ENCODE assay signal across 20 mouse cellular contexts in genomic region chr14:123056976-123057375, GRCm38 (mm10).
"Had no signal": no experiment of that assay in that cellular context is flagged by ENCODE, and none has a peak within 500 bp of the region (broad histone marks: within the 10 kb centered on the region; RNA-seq: fewer than 3 reads in every experiment).

No protein-coding gene starts in this region.

- H3K9ac ChIP-seq: liver, postnatal 0 days; lung, embryonic 15.5 days; midbrain, embryonic 13.5 days; midbrain, embryonic 15.5 days; neural tube, embryonic 12.5 days had no signal

- H3K36me3 ChIP-seq: lung, embryonic 15.5 days; midbrain, embryonic 13.5 days; midbrain, embryonic 15.5 days; neural tube, embryonic 12.5 days had no signal

- DNase-seq: liver, postnatal 0 days; lung, adult 2 months; lung, postnatal 14 days; lung, postnatal 36 days; retina, postnatal 1 day; right cerebral cortex, adult 18-20 months; right cerebral cortex, postnatal 25 days; right cerebral cortex, postnatal 4 days; spleen, adult 18-20 months; thymus, adult 18-20 months; thymus, postnatal 14 days; thymus, postnatal 4 days had no signal

- H3K4me1 ChIP-seq: lung, embryonic 15.5 days; megakaryocyte, embryonic 14.5 days; midbrain, embryonic 13.5 days; midbrain, embryonic 15.5 days; neural tube, embryonic 12.5 days had no signal

- H3K4me3 ChIP-seq: lung, embryonic 15.5 days; megakaryocyte, embryonic 14.5 days; midbrain, embryonic 13.5 days; midbrain, embryonic 15.5 days; neural tube, embryonic 12.5 days had no signal

- H3K27me3 ChIP-seq: lung, embryonic 15.5 days; megakaryocyte, embryonic 14.5 days; midbrain, embryonic 13.5 days; midbrain, embryonic 15.5 days; neural tube, embryonic 12.5 days had no signal

- H3K27ac ChIP-seq: lung, embryonic 15.5 days; macrophage; midbrain, embryonic 13.5 days; midbrain, embryonic 15.5 days; neural tube, embryonic 12.5 days had no signal

- H3K4me2 ChIP-seq: lung, embryonic 15.5 days; midbrain, embryonic 11.5 days; midbrain, embryonic 13.5 days; midbrain, embryonic 15.5 days; neural tube, embryonic 12.5 days had no signal

- H3K9me3 ChIP-seq: lung, embryonic 15.5 days; megakaryocyte, embryonic 14.5 days; midbrain, embryonic 13.5 days; midbrain, embryonic 15.5 days; neural tube, embryonic 12.5 days had no signal

- ATAC-seq: liver, postnatal 0 days; lung, postnatal 0 days; midbrain, embryonic 13.5 days; midbrain, embryonic 15.5 days had no signal
